In genomic region chr19:42431485-42432190, GRCm38 (mm10) we compare ENCODE assay signal across 8 mouse cellular contexts. TPM values are rescaled to one million over a fixed set of nuclear protein-coding genes. Genes with fewer than 3 reads are reported as not detected.
DNase-seq lines count a peak whose midpoint lies in the region; ATAC-seq lines count a peak whose summit lies in the region.

Gene Crtac1, minus strand, starts transcription at chr19:42431783.

- H3K4me3 ChIP-seq in kidney, embryonic 15.5 days (replicated peaks), result peak within 1 kb of the TSS; percentile 58
- peak within 1 kb of the TSS; percentile 64 for H3K4me3 ChIP-seq in limb, embryonic 12.5 days (replicated peaks)
- H3K4me3 ChIP-seq in neural tube, embryonic 13.5 days, result peak within 1 kb of the TSS; percentile 55

- peak; percentile 34 for DNase-seq in gastrocnemius, postnatal 10 days
- no peak for DNase-seq in gastrocnemius, postnatal 14 days
- peak; percentile 50 for DNase-seq in cerebellum, adult 9-10 months
- peak; percentile 71 to 92 for DNase-seq in frontal cortex, adult 2 months (ENCODE audit: extremely low spot score in 1 of 2, low spot score in 1 of 2)

- peaks cover 68% of the 10 kb centered on the region for H3K27me3 ChIP-seq in kidney, embryonic 15.5 days
- H3K27me3 ChIP-seq in limb, embryonic 12.5 days, result peaks cover 78% of the 10 kb centered on the region
- peaks cover 41% of the 10 kb centered on the region for H3K27me3 ChIP-seq in neural tube, embryonic 13.5 days

- H3K36me3 ChIP-seq in kidney, embryonic 15.5 days, result no peaks in the 10 kb centered on the region
- H3K36me3 ChIP-seq in limb, embryonic 12.5 days, result no peaks in the 10 kb centered on the region
- H3K36me3 ChIP-seq in neural tube, embryonic 13.5 days, result no peaks in the 10 kb centered on the region

- H3K4me2 ChIP-seq in kidney, embryonic 15.5 days, result peak within 1 kb of the TSS; percentile 93
- peak within 1 kb of the TSS; percentile 95 for H3K4me2 ChIP-seq in limb, embryonic 12.5 days
- peak within 1 kb of the TSS; percentile 82 for H3K4me2 ChIP-seq in neural tube, embryonic 13.5 days

- no peaks in the 10 kb centered on the region for H3K9me3 ChIP-seq in kidney, embryonic 15.5 days (replicated peaks)
- H3K9me3 ChIP-seq in limb, embryonic 12.5 days, result no peaks in the 10 kb centered on the region
- no peaks in the 10 kb centered on the region for H3K9me3 ChIP-seq in neural tube, embryonic 13.5 days

- intact Hi-C loops in gastrocnemius, postnatal 14 days (cut with DNase I; ENCODE audit: low total_unique reads), result no loop called here

- H3K4me1 ChIP-seq in kidney, embryonic 15.5 days, result peaks cover 20% of the 10 kb centered on the region
- H3K4me1 ChIP-seq in limb, embryonic 12.5 days (replicated peaks), result peaks cover 13% of the 10 kb centered on the region
- peaks cover 46% of the 10 kb centered on the region for H3K4me1 ChIP-seq in neural tube, embryonic 13.5 days (replicated peaks)

- WGBS in kidney, embryonic 15.5 days, result under 1% methylated on average over 67 of the region's 88 CpGs
- WGBS in limb, embryonic 12.5 days, result under 1% methylated on average over 58 of the region's 88 CpGs
- WGBS in neural tube, embryonic 13.5 days, result 1% methylated on average over 78 of the region's 88 CpGs

- peak within 1 kb of the TSS; percentile 48 for H3K9ac ChIP-seq in kidney, embryonic 15.5 days
- H3K9ac ChIP-seq in limb, embryonic 12.5 days (replicated peaks), result peak within 1 kb of the TSS; percentile 66
- H3K9ac ChIP-seq in neural tube, embryonic 13.5 days, result peak within 1 kb of the TSS; percentile 89

- peak; percentile 92 for ATAC-seq in kidney, embryonic 15.5 days (replicated peaks; ENCODE audit: low FRiP score)
- peak; percentile 91 for ATAC-seq in limb, embryonic 12.5 days (ENCODE audit: insufficient number of reproducible peaks, insufficient read depth, low FRiP score, low TSS enrichment, low read depth)
- peak; percentile 96 for ATAC-seq in neural tube, embryonic 13.5 days (ENCODE audit: low read depth)
- no peak for ATAC-seq in monocyte, adult 5-6 weeks (replicated peaks; ENCODE audit: insufficient number of reproducible peaks, low FRiP score, low TSS enrichment, poor library complexity, severe bottlenecking)

- H3K27ac ChIP-seq in kidney, embryonic 15.5 days, result 0 out of 2 replicates have a peak within 1 kb of the TSS, but pooled peaks have one; percentile 37
- H3K27ac ChIP-seq in limb, embryonic 12.5 days, result no peak within 1 kb of the TSS
- peak within 1 kb of the TSS; percentile 95 for H3K27ac ChIP-seq in neural tube, embryonic 13.5 days (replicated peaks)

RNA-seq across cellular contexts. Expression of gene Crtac1, which starts in this region (rescaled TPM):
- under 1 TPM; 0.26 to 0.29 TPM for total RNA-seq in gastrocnemius, postnatal 10 days (2021)
- total RNA-seq in gastrocnemius, postnatal 14 days (2021), result under 1 TPM; 0.45 to 0.58 TPM
- 50.0 and 77.2 TPM in 2 replicates for polyA plus RNA-seq in frontal cortex, adult 2 months (2012; rRNA removed)
- polyA plus RNA-seq in kidney, embryonic 15.5 days (2015; fragmentation: Nextera tagmentation; extraction: Ambion mirVana), result 5.8 and 7.0 TPM in 2 replicates
- 3.5 and 4.6 TPM in 2 replicates for polyA plus RNA-seq in limb, embryonic 12.5 days (2016; fragmentation: Nextera tagmentation; extraction: Ambion mirVana)
- 59.5 and 59.6 TPM in 2 replicates for polyA plus RNA-seq in neural tube, embryonic 13.5 days (2015; fragmentation: Nextera tagmentation; extraction: Ambion mirVana)
- not detected in 3 replicates for total RNA-seq in monocyte, adult 5-6 weeks (2017)

Comparison
In these comparisons a context has a peak if more than half of its experiments do, and no peak if none do; other contexts are left out.
1. Peak in DNase-seq in gastrocnemius, postnatal 10 days; RNA of the gene not detected or under 1 TPM.